Mouse (Mus musculus): Measurements from ENCODE around the gene Ahnak. TPM values are rescaled to one million over a fixed set of nuclear protein-coding genes. Genes with fewer than 3 reads are reported as not detected.

Gene Ahnak
- polyA plus RNA-seq, 1 experiment from 2014 or later, result 28.7 TPM

DNA sequence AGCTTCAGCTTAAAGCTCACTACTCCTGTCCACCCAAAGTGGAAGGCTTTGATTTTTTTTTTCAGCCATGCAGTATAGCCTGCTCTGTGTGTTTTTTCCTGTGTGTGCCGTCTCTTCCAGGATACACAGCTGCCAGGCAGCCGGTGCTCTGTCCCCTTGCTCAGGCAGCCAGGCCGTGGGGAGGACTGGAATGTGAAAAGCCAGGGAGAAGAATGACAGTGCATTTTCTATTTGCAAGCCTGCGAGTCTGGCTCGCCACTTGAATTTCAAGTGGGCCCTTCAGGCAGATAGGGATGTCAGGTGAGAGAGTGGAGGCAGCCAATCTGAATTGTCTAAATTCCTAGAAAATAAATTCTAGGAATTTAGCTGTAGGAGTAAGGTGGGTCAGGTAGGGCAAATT, 38.7 kb downstream of the Ahnak start:
- H3K36me3 ChIP-seq (ENCODE audit: control insufficient read depth, insufficient read depth), result no peaks in the 10 kb centered on the region
- peaks cover 41% of the 10 kb centered on the region for H3K4me1 ChIP-seq (ENCODE audit: control insufficient read depth, insufficient read depth, low read length)
- H3K4me2 ChIP-seq (ENCODE audit: low read depth, low read length), result peak overlapping the region; percentile 37; the same call in 1 of the 2 replicates
- 0 out of 2 replicates have a peak overlapping the region, but pooled peaks have one; percentile 22 for H3K9ac ChIP-seq (ENCODE audit: low read length)
- 8% methylated on average over 5 of the region's 5 CpGs for WGBS
- no peaks in the 10 kb centered on the region for H3K9me3 ChIP-seq (replicated peaks; ENCODE audit: control insufficient read depth, low read length)
- H3K27ac ChIP-seq (ENCODE audit: low read length), result peak overlapping the region; percentile 86
- H3K4me3 ChIP-seq (ENCODE audit: low read length), result no peak overlapping the region
- ATAC-seq (replicated peaks; ENCODE audit: extremely low read depth, insufficient read depth, low FRiP score), result peak; percentile 77
- H3K27me3 ChIP-seq (ENCODE audit: control insufficient read depth, insufficient read depth, low read length), result no peaks in the 10 kb centered on the region

DNA sequence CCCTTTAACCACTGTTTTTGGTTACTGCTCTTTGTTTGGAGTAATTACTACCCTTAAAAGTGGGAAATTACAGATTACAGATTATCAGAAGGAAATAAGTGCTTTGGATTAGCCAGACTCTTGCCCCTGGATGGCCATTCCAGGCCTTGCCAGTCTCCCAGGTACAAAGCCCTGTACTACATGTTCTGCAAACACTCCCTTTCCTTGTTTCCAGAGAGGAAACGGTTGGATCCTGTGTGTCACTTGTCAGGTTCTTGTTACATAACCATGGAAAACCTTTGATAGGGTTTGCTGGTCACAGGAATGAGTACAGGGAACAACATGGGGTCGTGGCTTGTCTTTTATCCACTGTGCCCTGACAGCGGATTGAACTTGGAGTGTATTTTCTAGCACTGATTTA, 39.3 kb downstream of the Ahnak start:
- Histone ChIP-seq H3K9ac (ENCODE audit: low read length) (no peak overlapping the region), H3K27me3 (ENCODE audit: control insufficient read depth, insufficient read depth, low read length) (no peaks in the 10 kb centered on the region), H3K36me3 (ENCODE audit: control insufficient read depth, insufficient read depth) (no peaks in the 10 kb centered on the region), H3K27ac (ENCODE audit: low read length) (no peak overlapping the region), H3K4me2 (ENCODE audit: low read depth, low read length) (no peak overlapping the region), H3K4me1 (ENCODE audit: control insufficient read depth, insufficient read depth, low read length) (peaks cover 41% of the 10 kb centered on the region), H3K9me3 (replicated peaks; ENCODE audit: control insufficient read depth, low read length) (no peaks in the 10 kb centered on the region), H3K4me3 (ENCODE audit: low read length) (no peak overlapping the region)
- 55% methylated on average over 3 of the region's 3 CpGs for WGBS
- ATAC-seq (replicated peaks; ENCODE audit: extremely low read depth, insufficient read depth, low FRiP score), result no peak

- H3K27ac ChIP-seq (ENCODE audit: low read length), result peak overlapping the region; percentile 57
Measured at GRCm38 (mm10) chr19:9029640-9030262, 40.7 kb downstream of the Ahnak start.

DNA sequence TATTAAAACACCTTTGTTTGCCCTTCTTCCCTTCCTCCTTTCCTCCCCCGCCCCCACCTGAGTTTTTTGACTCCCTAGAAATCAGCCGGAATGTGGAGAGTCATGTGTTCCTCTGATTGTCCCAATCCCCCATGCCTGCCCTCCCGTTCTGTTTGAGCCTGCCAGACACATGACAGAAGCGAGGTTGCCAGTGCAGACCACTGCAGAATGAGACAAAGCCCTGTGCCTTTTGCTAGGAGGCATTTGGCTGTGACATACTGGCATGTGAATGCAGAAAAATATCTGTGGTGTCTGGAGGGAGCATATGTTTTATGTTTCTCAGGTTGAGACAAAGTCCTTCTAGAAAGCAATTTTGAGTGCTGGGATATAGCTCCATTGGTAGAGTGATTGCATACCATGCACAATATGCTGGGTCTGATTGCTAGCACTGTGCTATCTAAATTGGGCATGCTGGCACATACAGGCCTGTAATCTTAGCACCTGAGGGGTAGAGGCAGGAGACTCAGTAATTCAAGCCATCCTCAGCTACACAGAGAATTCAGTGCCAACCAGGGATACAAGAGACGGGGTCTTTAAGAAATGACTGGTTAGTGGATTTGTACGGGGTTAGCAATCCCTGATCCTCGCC, 43.5 kb downstream of the Ahnak start:
- Histone ChIP-seq H3K4me2 (ENCODE audit: low read depth, low read length) (no peak overlapping the region), H3K4me1 (ENCODE audit: control insufficient read depth, insufficient read depth, low read length) (peaks cover 31% of the 10 kb centered on the region), H3K27ac (ENCODE audit: low read length) (peak overlapping the region; percentile 43), H3K4me3 (ENCODE audit: low read length) (no peak overlapping the region), H3K27me3 (ENCODE audit: control insufficient read depth, insufficient read depth, low read length) (no peaks in the 10 kb centered on the region), H3K36me3 (ENCODE audit: control insufficient read depth, insufficient read depth) (no peaks in the 10 kb centered on the region), H3K9me3 (replicated peaks; ENCODE audit: control insufficient read depth, low read length) (no peaks in the 10 kb centered on the region), H3K9ac (ENCODE audit: low read length) (no peak overlapping the region)
- no peak; the same call in 1 of the 2 replicates for ATAC-seq (replicated peaks; ENCODE audit: extremely low read depth, insufficient read depth, low FRiP score)
- WGBS, result 47% methylated on average over 7 of the region's 7 CpGs

More at GRCm38 (mm10) chr19:9029640-9030262, 40.7 kb downstream of the Ahnak start:
- no peaks in the 10 kb centered on the region for H3K36me3 ChIP-seq (ENCODE audit: control insufficient read depth, insufficient read depth)
- peaks cover 42% of the 10 kb centered on the region for H3K4me1 ChIP-seq (ENCODE audit: control insufficient read depth, insufficient read depth, low read length)
- no peak overlapping the region for H3K9ac ChIP-seq (ENCODE audit: low read length)
- no peaks in the 10 kb centered on the region for H3K27me3 ChIP-seq (ENCODE audit: control insufficient read depth, insufficient read depth, low read length)
- 53% methylated on average over 2 of the region's 2 CpGs for WGBS
- peak; percentile 8; the same call in 1 of the 2 replicates for ATAC-seq (replicated peaks; ENCODE audit: extremely low read depth, insufficient read depth, low FRiP score)
- H3K9me3 ChIP-seq (replicated peaks; ENCODE audit: control insufficient read depth, low read length), result no peaks in the 10 kb centered on the region
- no peak overlapping the region for H3K4me2 ChIP-seq (ENCODE audit: low read depth, low read length)
- no peak overlapping the region for H3K4me3 ChIP-seq (ENCODE audit: low read length)

DNA sequence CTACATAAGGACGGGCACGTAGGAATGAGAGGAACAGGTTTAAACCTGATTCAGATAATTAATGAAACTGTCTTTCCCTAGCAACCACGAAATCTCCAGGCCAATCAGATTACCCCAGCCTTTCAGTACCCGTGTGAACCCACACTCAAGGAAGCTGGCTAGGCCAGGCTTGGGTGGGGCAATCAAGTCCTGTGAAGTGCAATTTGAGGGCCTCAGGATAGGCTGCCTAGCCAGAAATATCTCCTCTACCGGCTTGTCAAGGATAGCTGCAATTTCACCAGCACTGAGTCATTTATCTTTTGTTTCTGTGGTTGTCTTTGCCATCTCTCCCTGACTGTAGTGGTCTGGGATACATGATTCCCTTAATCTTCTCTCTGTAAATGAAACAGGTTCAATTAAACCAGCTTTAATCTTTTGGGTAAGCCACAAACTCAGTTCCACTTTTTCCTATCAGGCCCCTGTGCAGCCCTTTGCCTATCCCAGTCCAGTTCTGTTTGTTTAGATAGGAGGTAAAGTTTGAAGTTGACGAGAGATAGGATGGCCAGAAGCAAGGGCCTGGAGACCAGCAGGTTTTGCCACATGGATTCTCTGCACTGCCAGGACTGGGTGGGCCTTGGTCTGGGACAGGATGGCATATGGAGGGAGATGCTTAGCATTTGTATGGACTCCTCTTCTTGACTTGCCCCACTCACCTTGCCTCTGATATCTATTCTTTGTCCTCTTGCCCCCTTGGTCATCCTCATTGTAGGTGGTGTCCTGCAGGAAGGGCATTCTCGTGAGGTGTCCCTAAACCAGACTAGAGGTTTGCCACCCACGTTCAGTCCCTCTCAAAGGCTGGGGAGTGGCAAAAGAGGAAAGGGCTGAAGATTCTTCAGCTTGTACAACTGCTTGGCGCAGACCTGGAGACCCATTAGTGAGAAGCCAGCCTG, 44.6 kb downstream of the Ahnak start:
- H3K4me2 ChIP-seq (ENCODE audit: low read depth, low read length), result no peak overlapping the region
- no peak for ATAC-seq (replicated peaks; ENCODE audit: extremely low read depth, insufficient read depth, low FRiP score)
- peaks cover 23% of the 10 kb centered on the region for H3K4me1 ChIP-seq (ENCODE audit: control insufficient read depth, insufficient read depth, low read length)
- 54% methylated on average over 9 of the region's 9 CpGs for WGBS
- H3K36me3 ChIP-seq (ENCODE audit: control insufficient read depth, insufficient read depth), result no peaks in the 10 kb centered on the region
- H3K9me3 ChIP-seq (replicated peaks; ENCODE audit: control insufficient read depth, low read length), result no peaks in the 10 kb centered on the region
- H3K27ac ChIP-seq (ENCODE audit: low read length), result peak overlapping the region; percentile 43; the same call in 1 of the 2 replicates
- H3K27me3 ChIP-seq (ENCODE audit: control insufficient read depth, insufficient read depth, low read length), result no peaks in the 10 kb centered on the region
- H3K4me3 ChIP-seq (ENCODE audit: low read length), result no peak overlapping the region
- H3K9ac ChIP-seq (ENCODE audit: low read length), result 0 out of 2 replicates have a peak overlapping the region, but pooled peaks have one; percentile 23

DNA sequence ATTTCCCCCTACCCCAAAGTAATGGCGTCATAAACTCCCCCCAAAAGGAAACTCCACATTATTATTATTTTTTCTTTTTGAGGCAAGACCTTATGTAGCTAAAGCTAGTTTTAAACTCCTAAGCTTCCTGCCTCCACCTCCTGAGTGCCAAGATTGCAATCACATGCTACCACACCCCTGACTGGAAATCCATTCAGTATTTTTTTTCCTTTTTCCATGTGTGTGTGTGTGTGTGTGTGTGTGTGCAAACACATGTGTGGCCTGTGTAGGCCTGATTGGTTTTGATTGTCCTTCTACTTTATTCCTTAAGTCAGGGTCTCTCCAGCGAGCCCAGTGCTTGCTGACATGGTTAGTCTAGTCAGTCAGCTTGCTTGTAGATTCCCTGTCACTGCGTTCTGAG, 45.4 kb downstream of the Ahnak start:
- no peaks in the 10 kb centered on the region for H3K36me3 ChIP-seq (ENCODE audit: control insufficient read depth, insufficient read depth)
- ATAC-seq (replicated peaks; ENCODE audit: extremely low read depth, insufficient read depth, low FRiP score), result no peak
- no peaks in the 10 kb centered on the region for H3K27me3 ChIP-seq (ENCODE audit: control insufficient read depth, insufficient read depth, low read length)
- no peak overlapping the region for H3K9ac ChIP-seq (ENCODE audit: low read length)
- no peak overlapping the region for H3K4me2 ChIP-seq (ENCODE audit: low read depth, low read length)
- H3K27ac ChIP-seq (ENCODE audit: low read length), result no peak overlapping the region
- no peak overlapping the region for H3K4me3 ChIP-seq (ENCODE audit: low read length)
- 89% methylated on average over 3 of the region's 3 CpGs for WGBS
- H3K4me1 ChIP-seq (ENCODE audit: control insufficient read depth, insufficient read depth, low read length), result peaks cover 19% of the 10 kb centered on the region
- no peaks in the 10 kb centered on the region for H3K9me3 ChIP-seq (replicated peaks; ENCODE audit: control insufficient read depth, low read length)

DNA sequence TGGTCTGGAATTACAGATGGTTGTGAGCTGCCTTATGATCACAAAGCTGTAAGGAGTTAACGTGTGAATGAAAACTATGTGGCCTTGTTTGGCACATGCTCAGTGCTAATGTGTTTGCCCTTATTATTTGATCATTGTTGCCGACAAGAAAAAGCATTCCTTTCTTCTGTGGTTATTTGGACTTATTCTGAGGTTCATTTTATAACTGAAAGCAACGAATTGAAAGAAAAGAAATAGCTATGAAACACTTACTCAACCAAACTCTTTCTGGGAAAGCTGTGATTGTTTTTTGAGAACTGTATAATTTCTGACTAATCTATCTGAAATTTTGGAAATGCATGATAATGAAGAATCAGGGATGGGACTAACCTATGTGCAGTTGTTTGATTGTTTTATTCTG, 46.0 kb downstream of the Ahnak start:
- Histone ChIP-seq H3K4me1 (ENCODE audit: control insufficient read depth, insufficient read depth, low read length) (peaks cover 17% of the 10 kb centered on the region), H3K27me3 (ENCODE audit: control insufficient read depth, insufficient read depth, low read length) (no peaks in the 10 kb centered on the region), H3K4me2 (ENCODE audit: low read depth, low read length) (no peak overlapping the region), H3K4me3 (ENCODE audit: low read length) (no peak overlapping the region), H3K36me3 (ENCODE audit: control insufficient read depth, insufficient read depth) (no peaks in the 10 kb centered on the region), H3K9ac (ENCODE audit: low read length) (no peak overlapping the region), H3K9me3 (replicated peaks; ENCODE audit: control insufficient read depth, low read length) (no peaks in the 10 kb centered on the region), H3K27ac (ENCODE audit: low read length) (no peak overlapping the region)
- 66% methylated on average over 3 of the region's 3 CpGs for WGBS
- no peak for ATAC-seq (replicated peaks; ENCODE audit: extremely low read depth, insufficient read depth, low FRiP score)

- Histone ChIP-seq H3K36me3 (ENCODE audit: control insufficient read depth, insufficient read depth) (no peaks in the 10 kb centered on the region), H3K9ac (ENCODE audit: low read length) (no peak overlapping the region), H3K9me3 (replicated peaks; ENCODE audit: control insufficient read depth, low read length) (no peaks in the 10 kb centered on the region), H3K4me1 (ENCODE audit: control insufficient read depth, insufficient read depth, low read length) (peaks cover 10% of the 10 kb centered on the region; the same call in 1 of the 2 replicates), H3K27ac (ENCODE audit: low read length) (no peak overlapping the region), H3K4me2 (ENCODE audit: low read depth, low read length) (no peak overlapping the region), H3K27me3 (ENCODE audit: control insufficient read depth, insufficient read depth, low read length) (no peaks in the 10 kb centered on the region), H3K4me3 (ENCODE audit: low read length) (no peak overlapping the region)
- 56% methylated on average over 3 of the region's 3 CpGs for WGBS
- no peak; the same call in 1 of the 2 replicates for ATAC-seq (replicated peaks; ENCODE audit: extremely low read depth, insufficient read depth, low FRiP score)
Measured at GRCm38 (mm10) chr19:9038136-9038535, 49.1 kb downstream of the Ahnak start.
